Mouse (Mus musculus): Measurements from ENCODE around the gene Smc3. TPM values are rescaled to one million over a fixed set of nuclear protein-coding genes. Genes with fewer than 3 reads are reported as not detected.

The Smc3 gene
- polyA plus RNA-seq, 1 experiment: 32.2 TPM

DNA sequence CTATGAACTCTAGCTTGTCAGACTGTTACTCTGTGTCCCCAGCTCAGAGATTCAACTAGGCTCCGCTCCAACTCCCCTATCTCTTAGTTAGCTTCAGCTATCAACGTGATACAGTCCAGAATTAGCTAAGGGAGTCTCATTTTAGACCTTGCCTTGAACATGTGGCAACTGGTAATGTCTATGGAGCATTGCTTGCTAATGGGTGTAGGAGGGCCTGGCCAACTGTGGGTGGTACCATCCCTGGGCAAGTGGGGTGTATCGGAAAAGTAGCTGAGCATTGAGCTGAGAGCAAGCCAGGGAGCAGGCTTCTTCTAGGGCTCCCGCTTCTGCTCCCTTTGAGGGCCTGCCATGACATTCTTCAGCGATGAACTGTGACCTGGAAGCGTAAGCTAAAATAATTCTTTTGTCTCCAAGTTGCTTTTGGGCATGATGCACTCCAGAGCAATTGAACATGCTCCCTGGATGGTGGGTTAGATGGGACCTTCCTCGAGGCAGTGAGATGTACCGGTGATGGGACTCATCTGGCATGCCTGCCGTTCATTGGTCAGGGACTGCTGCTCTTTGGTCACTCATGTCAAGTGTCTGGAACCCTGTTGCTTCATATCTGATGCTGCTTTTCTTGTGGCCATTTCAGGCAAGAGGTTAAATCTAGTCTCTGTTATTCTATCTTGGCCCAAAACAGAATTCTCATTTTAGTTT, 60.7 kb downstream of the Smc3 start:
- Histone ChIP-seq H3K4me3 (replicated peaks; ENCODE audit: insufficient read depth, low read depth, low read length) (no peak overlapping the region), H3K4me1 (ENCODE audit: control insufficient read depth, insufficient read depth, low read length) (no peaks in the 10 kb centered on the region), H3K27me3 (ENCODE audit: control insufficient read depth, insufficient read depth, low read length) (no peaks in the 10 kb centered on the region), H3K27ac (ENCODE audit: insufficient read depth, low read length) (no peak overlapping the region)
- WGBS: 73% methylated on average over 9 of the region's 9 CpGs
- DNase-seq: no peak
- TF ChIP-seq POLR2A (IDR thresholded peaks at IDR 0.05; ENCODE audit: borderline replicate concordance, insufficient read depth, low read length) (no peak), CTCF (IDR thresholded peaks at IDR 0.05; ENCODE audit: borderline replicate concordance, insufficient read depth, low read depth, low read length) (no peak)

DNA sequence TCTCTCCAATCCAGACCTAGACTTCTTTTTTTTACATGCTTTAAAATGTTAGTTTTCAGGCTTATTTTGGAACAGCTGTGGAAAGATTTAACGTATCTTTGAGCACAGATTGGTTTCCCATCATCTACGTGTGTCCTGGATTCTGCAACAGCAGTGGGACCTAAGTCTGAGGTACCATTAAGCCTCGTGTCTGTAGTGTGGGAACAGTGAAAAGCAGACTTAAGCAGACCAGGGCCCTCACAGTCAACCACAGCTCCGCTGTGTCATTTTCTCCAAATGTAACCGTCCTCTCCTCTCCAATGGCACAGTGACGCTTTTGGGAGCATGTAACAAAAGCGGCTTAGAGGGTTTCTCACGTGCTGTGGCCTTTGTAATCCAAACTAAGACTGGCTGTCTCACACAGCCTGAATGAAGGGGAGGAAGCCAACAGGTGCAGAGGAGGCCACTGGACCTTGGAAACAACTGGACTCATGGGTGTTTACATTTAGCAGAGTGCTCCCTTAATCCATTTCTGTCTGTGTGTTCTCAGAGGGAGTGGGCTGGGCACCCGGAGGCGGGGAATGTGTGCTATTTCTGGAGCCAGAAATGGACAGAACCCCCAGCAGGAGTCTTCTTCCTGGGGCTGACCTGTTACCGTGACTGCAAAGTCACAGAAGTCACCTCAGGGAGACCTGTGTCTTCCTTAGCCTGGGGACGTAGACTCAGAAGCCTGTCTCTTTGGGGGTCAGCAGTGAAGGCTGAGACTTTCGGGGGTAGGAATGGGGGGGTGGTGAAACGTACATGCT, 61.9 kb downstream of the Smc3 start:
- Histone ChIP-seq H3K4me3 (replicated peaks; ENCODE audit: insufficient read depth, low read depth, low read length) (no peak overlapping the region), H3K27me3 (ENCODE audit: control insufficient read depth, insufficient read depth, low read length) (no peaks in the 10 kb centered on the region), H3K27ac (ENCODE audit: insufficient read depth, low read length) (no peak overlapping the region), H3K4me1 (ENCODE audit: control insufficient read depth, insufficient read depth, low read length) (no peaks in the 10 kb centered on the region)
- WGBS: 55% methylated on average over 14 of the region's 14 CpGs
- TF ChIP-seq CTCF (IDR thresholded peaks at IDR 0.05; ENCODE audit: borderline replicate concordance, insufficient read depth, low read depth, low read length): no peak
- TF ChIP-seq POLR2A (IDR thresholded peaks at IDR 0.05; ENCODE audit: borderline replicate concordance, insufficient read depth, low read length): no peak
- no peak for DNase-seq

DNA sequence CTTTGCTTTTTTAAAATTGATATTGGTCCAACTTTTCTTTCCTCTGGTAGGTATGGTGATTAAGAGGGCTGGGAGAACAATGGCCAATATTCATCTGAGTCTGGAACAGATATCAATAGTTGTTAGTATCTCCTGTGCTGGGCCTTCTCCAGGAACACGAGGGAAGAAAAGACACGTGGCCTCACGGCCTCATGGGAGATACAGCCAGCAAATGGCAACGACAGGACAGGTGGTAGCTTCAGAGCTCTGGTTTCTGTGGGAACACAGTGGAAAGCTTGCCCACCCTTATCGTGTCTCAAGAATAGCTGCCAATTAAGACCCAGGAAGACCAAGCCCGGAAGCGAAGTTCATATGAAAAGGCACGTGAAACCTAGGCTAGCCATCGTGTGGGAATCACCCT, 64.6 kb downstream of the Smc3 start:
- WGBS: 73% methylated on average over 9 of the region's 9 CpGs
- Histone ChIP-seq H3K4me3 (replicated peaks; ENCODE audit: insufficient read depth, low read depth, low read length) (no peak overlapping the region), H3K27me3 (ENCODE audit: control insufficient read depth, insufficient read depth, low read length) (no peaks in the 10 kb centered on the region), H3K4me1 (ENCODE audit: control insufficient read depth, insufficient read depth, low read length) (no peaks in the 10 kb centered on the region), H3K27ac (ENCODE audit: insufficient read depth, low read length) (no peak overlapping the region)
- TF ChIP-seq CTCF (IDR thresholded peaks at IDR 0.05; ENCODE audit: borderline replicate concordance, insufficient read depth, low read depth, low read length): no peak
- no peak for TF ChIP-seq POLR2A (IDR thresholded peaks at IDR 0.05; ENCODE audit: borderline replicate concordance, insufficient read depth, low read length)
- DNase-seq: no peak

DNA sequence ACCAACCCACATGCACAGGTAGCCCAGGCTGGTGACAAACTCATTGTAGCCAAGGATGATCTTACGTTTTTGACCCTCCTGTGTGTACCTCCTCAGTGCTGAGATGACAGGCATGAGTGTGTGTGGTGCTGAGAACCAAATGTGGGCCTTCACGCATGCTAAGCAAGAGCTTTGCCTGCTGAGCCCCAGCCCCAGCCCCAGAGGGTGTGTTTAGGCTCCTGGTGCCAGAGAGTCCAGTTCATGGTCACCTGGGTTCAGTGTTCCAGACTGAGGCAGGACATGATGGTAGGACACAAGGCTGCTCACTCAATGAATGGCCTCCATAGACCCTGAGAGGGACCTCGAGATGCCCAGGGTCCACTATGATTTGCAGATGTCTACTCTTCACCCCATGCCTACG, 65.2 kb downstream of the Smc3 start:
- H3K4me1 ChIP-seq (ENCODE audit: control insufficient read depth, insufficient read depth, low read length): no peaks in the 10 kb centered on the region
- DNase-seq: no peak
- WGBS: 94% methylated on average over 4 of the region's 4 CpGs
- no peaks in the 10 kb centered on the region for H3K27me3 ChIP-seq (ENCODE audit: control insufficient read depth, insufficient read depth, low read length)
- TF ChIP-seq CTCF (IDR thresholded peaks at IDR 0.05; ENCODE audit: borderline replicate concordance, insufficient read depth, low read depth, low read length): no peak
- no peak for TF ChIP-seq POLR2A (IDR thresholded peaks at IDR 0.05; ENCODE audit: borderline replicate concordance, insufficient read depth, low read length)
- H3K27ac ChIP-seq (ENCODE audit: insufficient read depth, low read length): no peak overlapping the region
- no peak overlapping the region for H3K4me3 ChIP-seq (replicated peaks; ENCODE audit: insufficient read depth, low read depth, low read length)

DNA sequence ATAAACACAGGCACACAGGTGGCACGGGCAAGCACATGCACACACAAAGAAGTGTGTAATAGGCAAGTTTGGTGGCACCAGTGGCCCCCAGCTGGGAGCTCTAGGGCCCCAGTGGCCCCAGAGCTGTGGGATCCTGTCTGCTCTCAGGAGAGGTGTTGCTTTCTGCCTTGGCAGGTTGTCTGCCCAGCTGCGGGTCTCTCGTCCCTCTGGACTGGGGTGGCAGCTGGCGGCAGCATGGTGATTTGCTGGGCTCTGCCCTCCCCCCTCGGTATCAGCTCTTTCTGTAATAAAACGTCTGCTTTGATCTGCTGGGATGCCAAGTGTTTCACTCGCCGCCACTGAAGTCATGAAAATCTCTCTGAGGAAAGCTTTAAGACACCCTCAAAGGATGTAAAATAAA, 66.5 kb downstream of the Smc3 start:
- no peaks in the 10 kb centered on the region for H3K27me3 ChIP-seq (ENCODE audit: control insufficient read depth, insufficient read depth, low read length)
- 27% methylated on average over 8 of the region's 8 CpGs for WGBS
- TF ChIP-seq POLR2A (IDR thresholded peaks at IDR 0.05; ENCODE audit: borderline replicate concordance, insufficient read depth, low read length): no peak
- H3K27ac ChIP-seq (ENCODE audit: insufficient read depth, low read length): no peak overlapping the region
- no peaks in the 10 kb centered on the region for H3K4me1 ChIP-seq (ENCODE audit: control insufficient read depth, insufficient read depth, low read length)
- H3K4me3 ChIP-seq (replicated peaks; ENCODE audit: insufficient read depth, low read depth, low read length): no peak overlapping the region
- no peak for DNase-seq

DNA sequence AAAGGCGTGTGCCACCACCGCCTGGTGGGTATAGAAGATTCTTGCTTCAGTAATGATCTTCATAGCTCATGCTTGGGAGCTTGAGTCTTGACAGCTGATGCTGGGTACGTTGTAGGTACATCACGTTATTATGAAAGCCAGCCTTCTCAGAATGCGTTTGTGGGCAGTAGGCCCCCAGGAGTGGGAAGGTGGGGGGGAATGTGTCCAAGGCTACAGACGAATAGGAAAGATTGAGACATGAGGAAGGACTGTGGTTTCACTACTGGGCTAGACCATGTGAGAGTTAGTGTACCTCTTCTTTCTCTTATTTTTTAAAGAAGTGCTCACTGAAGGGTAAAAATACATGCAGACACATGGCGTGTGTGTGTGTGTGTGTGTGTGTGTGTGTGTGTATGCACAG, 68.6 kb downstream of the Smc3 start:
- WGBS: 86% methylated on average over 7 of the region's 7 CpGs
- TF ChIP-seq POLR2A (IDR thresholded peaks at IDR 0.05; ENCODE audit: borderline replicate concordance, insufficient read depth, low read length) (no peak), CTCF (IDR thresholded peaks at IDR 0.05; ENCODE audit: borderline replicate concordance, insufficient read depth, low read depth, low read length) (no peak)
- Histone ChIP-seq H3K4me3 (replicated peaks; ENCODE audit: insufficient read depth, low read depth, low read length) (no peak overlapping the region), H3K27ac (ENCODE audit: insufficient read depth, low read length) (no peak overlapping the region), H3K4me1 (ENCODE audit: control insufficient read depth, insufficient read depth, low read length) (no peaks in the 10 kb centered on the region), H3K27me3 (ENCODE audit: control insufficient read depth, insufficient read depth, low read length) (no peaks in the 10 kb centered on the region)
- no peak for DNase-seq

DNA sequence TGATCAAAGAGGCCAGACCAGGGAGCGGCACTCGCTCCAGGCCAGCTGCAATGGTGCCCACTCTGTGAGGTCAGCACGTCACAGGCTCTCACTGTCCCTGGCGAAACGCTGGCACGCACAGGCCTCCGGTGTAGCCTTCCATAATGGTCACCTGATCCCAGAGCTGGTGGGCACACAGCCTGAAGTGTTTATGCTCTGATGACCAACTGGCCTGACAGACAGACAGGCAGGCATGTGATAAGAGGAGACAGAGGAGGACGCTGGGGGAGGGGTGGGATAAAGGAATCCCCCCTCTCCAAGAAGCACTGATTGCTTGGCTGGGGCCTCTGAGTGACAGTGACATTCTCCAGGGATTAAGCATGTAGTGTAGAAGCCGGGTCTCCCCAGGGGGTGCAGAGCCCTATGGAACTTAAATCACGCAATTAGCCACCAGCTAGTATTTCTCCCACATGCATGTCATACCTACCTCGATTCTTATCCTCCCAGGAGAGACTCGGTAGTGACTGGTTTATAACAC, 70.5 kb downstream of the Smc3 start:
- Histone ChIP-seq H3K4me1 (ENCODE audit: control insufficient read depth, insufficient read depth, low read length) (no peaks in the 10 kb centered on the region), H3K4me3 (replicated peaks; ENCODE audit: insufficient read depth, low read depth, low read length) (no peak overlapping the region), H3K27me3 (ENCODE audit: control insufficient read depth, insufficient read depth, low read length) (no peaks in the 10 kb centered on the region), H3K27ac (ENCODE audit: insufficient read depth, low read length) (no peak overlapping the region)
- 27% methylated on average over 12 of the region's 12 CpGs for WGBS
- TF ChIP-seq POLR2A (IDR thresholded peaks at IDR 0.05; ENCODE audit: borderline replicate concordance, insufficient read depth, low read length): no peak
- no peak for DNase-seq

DNA sequence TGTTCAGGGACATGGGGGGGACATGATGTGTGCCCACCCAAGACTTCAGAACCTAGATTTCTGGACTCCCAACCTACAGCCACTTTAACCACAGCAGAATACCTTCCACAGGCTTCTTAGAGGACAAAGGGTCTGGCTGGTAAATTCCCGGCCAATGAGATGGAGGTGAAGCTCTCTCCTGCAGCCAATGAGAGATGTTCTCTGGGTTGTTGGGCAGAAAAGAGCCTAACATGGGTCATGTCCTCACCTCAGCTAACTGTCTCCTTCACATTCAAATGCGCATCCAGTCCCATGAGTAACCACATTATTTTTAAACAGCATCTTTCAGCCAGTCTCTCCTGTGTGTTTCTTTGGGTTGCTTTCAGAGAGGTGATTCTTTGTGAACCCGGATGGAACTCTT, 71.2 kb downstream of the Smc3 start:
- WGBS: 69% methylated on average over 3 of the region's 3 CpGs
- DNase-seq: no peak
- no peak for TF ChIP-seq POLR2A (IDR thresholded peaks at IDR 0.05; ENCODE audit: borderline replicate concordance, insufficient read depth, low read length)
- no peak for TF ChIP-seq CTCF (IDR thresholded peaks at IDR 0.05; ENCODE audit: borderline replicate concordance, insufficient read depth, low read depth, low read length)
- Histone ChIP-seq H3K27ac (ENCODE audit: insufficient read depth, low read length) (no peak overlapping the region), H3K4me1 (ENCODE audit: control insufficient read depth, insufficient read depth, low read length) (no peaks in the 10 kb centered on the region), H3K27me3 (ENCODE audit: control insufficient read depth, insufficient read depth, low read length) (peaks cover 3% of the 10 kb centered on the region; the same call in 1 of the 2 replicates), H3K4me3 (replicated peaks; ENCODE audit: insufficient read depth, low read depth, low read length) (no peak overlapping the region)

Measured in cerebellum, adult 2 months (tissue).